Mouse (Mus musculus) liver, adult 2 months (tissue): ENCODE results near the gene Rtn4ip1. TPM values are rescaled to one million over a fixed set of nuclear protein-coding genes. Genes with fewer than 3 reads are reported as not detected.

Source experiments
- DNase-seq: peaks from one replicate; pipeline ENCODE4 v3.0.0-alpha.2; 2011; ENCODE audit warnings: low read depth, low spot score; ENCODE audit errors: extremely low read depth
- H3K27ac ChIP-seq: fragments of 200-500 bp; replicated peaks from 2 replicates; pipeline ENCODE4 v1.5.1; 2012; ENCODE audit warnings: low read depth, mild to moderate bottlenecking, control low read depth, inconsistent platforms, low read length; ENCODE audit not compliant: insufficient read depth
- H3K27me3 ChIP-seq: fragments of 200-500 bp; 2 replicates; pipeline ENCODE4 v1.6.1; 2012; ENCODE audit warnings: mild to moderate bottlenecking, moderate library complexity, low read length, inconsistent platforms; ENCODE audit not compliant: control insufficient read depth, insufficient read depth
- H3K36me3 ChIP-seq: fragments of 200-500 bp; 2 replicates; pipeline ENCODE4 v1.6.1; 2012; ENCODE audit warnings: low read length, inconsistent platforms; ENCODE audit not compliant: control insufficient read depth, insufficient read depth
- H3K4me1 ChIP-seq: fragments of 200-500 bp; 2 replicates; pipeline ENCODE4 v1.6.1; 2011; ENCODE audit warnings: low read length; ENCODE audit not compliant: control insufficient read depth, insufficient read depth
- H3K4me3 ChIP-seq: fragments of 200-500 bp; 2 replicates; pipeline ENCODE4 v1.5.1; 2011; ENCODE audit warnings: low read depth, mild to moderate bottlenecking, control low read depth, low read length, moderate library complexity; ENCODE audit not compliant: insufficient read depth
- H3K79me2 ChIP-seq: fragments of 200-500 bp; 2 replicates; pipeline ENCODE4 v1.6.1; 2012; ENCODE audit warnings: inconsistent platforms, mild to moderate bottlenecking, low read length, moderate library complexity; ENCODE audit not compliant: control insufficient read depth, insufficient read depth
- H3K9ac ChIP-seq: fragments of 200-500 bp; 2 replicates; pipeline ENCODE4 v1.6.1; 2012; ENCODE audit warnings: low read depth, mild to moderate bottlenecking, control low read depth, inconsistent platforms, low read length
- CTCF ChIP-seq: fragments of 200-500 bp; IDR thresholded peaks from 2 replicates; pipeline ENCODE4 v1.5.1; 2011; ENCODE audit warnings: low read depth, low read length, control low read depth
- POLR2A ChIP-seq: fragments of 200-500 bp; IDR thresholded peaks from 2 replicates; pipeline ENCODE4 v1.6.1; 2011; ENCODE audit warnings: low read length, control low read depth; ENCODE audit not compliant: insufficient read depth; ENCODE audit errors: extremely low read depth
- WGBS: fragments of 180-500 bp; shearing (Covaris S2); methylation state at CpG from one replicate; pipeline ENCODE4 v1.1.7; 2018; 5-methylcytosine and 5-hydroxymethylcytosine counted together
- polyA plus RNA-seq: library from polyadenylated mRNA; depleted of rRNA; stranded (reverse); fragments of >200 nt; gene quantifications from 2 replicates; pipeline ENCODE4 v1.2.3, GENCODE M21; 2012
- total RNA-seq: library from RNA; depleted of rRNA; stranded (reverse); fragments of >200 nt; gene quantifications from 2 replicates; pipeline ENCODE4 v1.2.3, GENCODE M21; 2014

The Rtn4ip1 gene
- total and polyA plus RNA-seq, 2 experiments = 12.8 to 13.8 TPM

DNA sequence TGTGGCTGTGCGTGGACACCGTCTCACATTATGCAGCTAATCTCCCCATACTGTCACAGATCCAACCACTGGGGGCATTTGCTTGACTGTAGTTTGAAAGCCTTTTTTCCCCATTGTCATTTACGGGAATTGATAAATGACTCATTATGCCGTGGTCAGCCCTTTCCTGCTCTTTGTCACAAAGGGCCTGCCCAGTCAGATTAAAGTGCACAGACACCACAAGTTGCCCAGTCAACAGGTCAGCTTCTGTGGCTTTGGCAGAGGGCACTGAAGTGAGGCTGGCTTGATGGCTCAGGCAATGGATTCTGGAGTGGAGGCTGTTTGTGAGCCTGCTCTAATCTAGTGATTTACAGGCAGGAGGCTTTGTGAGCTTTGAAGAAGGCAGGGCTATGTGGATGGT lies 42.1 kb downstream of the Rtn4ip1 start:
- no peak for TF ChIP-seq POLR2A
- TF ChIP-seq CTCF = no peak
- peaks cover 7% of the 10 kb centered on the region for H3K36me3 ChIP-seq
- H3K27me3 ChIP-seq = no peaks in the 10 kb centered on the region
- WGBS = 77% methylated on average over 4 of the region's 4 CpGs
- no peak overlapping the region for H3K27ac ChIP-seq
- no peaks in the 10 kb centered on the region for H3K79me2 ChIP-seq
- H3K4me1 ChIP-seq = no peaks in the 10 kb centered on the region
- no peak overlapping the region for H3K4me3 ChIP-seq
- H3K9ac ChIP-seq = no peak overlapping the region
- DNase-seq = peak; percentile 16

- Histone ChIP-seq H3K79me2 (no peaks in the 10 kb centered on the region), H3K27me3 (no peaks in the 10 kb centered on the region), H3K27ac (no peak overlapping the region), H3K4me3 (no peak overlapping the region), H3K9ac (no peak overlapping the region), H3K4me1 (no peaks in the 10 kb centered on the region), H3K36me3 (peaks cover 10% of the 10 kb centered on the region)
- no peak for DNase-seq
- no peak for TF ChIP-seq POLR2A
- no peak for TF ChIP-seq CTCF
- 98% methylated on average over 4 of the region's 4 CpGs for WGBS
These were observed 43.8 kb downstream of the Rtn4ip1 start for GRCm38 (mm10) chr10:43945435-43945834.

- H3K27ac ChIP-seq = no peak overlapping the region
- peaks cover 40% of the 10 kb centered on the region for H3K36me3 ChIP-seq
- TF ChIP-seq POLR2A (no peak), CTCF (peak; percentile 87)
- no peaks in the 10 kb centered on the region for H3K4me1 ChIP-seq
- peak; percentile 23 for DNase-seq
- H3K4me3 ChIP-seq = no peak overlapping the region
- no peak overlapping the region for H3K9ac ChIP-seq
- no peaks in the 10 kb centered on the region for H3K27me3 ChIP-seq
- H3K79me2 ChIP-seq = no peaks in the 10 kb centered on the region
These were observed 52.3 kb downstream of the Rtn4ip1 start for GRCm38 (mm10) chr10:43953942-43954341.

DNA sequence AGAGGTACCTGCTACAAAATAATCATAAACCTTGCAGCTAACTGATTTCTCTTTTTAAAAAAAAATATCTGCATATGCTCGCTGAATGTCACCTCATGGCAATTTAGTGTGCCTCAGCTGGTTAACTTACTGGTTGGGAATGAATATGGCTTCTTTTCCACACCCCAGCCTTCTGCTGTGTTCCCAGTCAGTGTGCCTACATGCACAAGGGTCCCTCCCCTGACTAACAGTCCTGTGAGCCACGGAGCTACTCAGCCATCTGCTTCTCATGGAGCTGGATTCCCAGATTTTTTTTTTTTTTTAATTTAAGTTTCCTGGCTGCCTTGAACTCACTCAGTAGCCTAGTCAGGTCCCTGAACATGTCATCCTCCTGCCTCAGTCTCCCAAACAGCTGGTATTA lies 63.3 kb downstream of the Rtn4ip1 start:
- TF ChIP-seq CTCF (no peak), POLR2A (no peak)
- WGBS = 81% methylated on average over 2 of the region's 2 CpGs
- no peak for DNase-seq
- no peak overlapping the region for H3K27ac ChIP-seq
- no peak overlapping the region for H3K4me3 ChIP-seq
- no peaks in the 10 kb centered on the region for H3K27me3 ChIP-seq
- H3K79me2 ChIP-seq = no peaks in the 10 kb centered on the region
- H3K4me1 ChIP-seq = no peaks in the 10 kb centered on the region
- no peak overlapping the region for H3K9ac ChIP-seq
- peaks cover 24% of the 10 kb centered on the region for H3K36me3 ChIP-seq

DNA sequence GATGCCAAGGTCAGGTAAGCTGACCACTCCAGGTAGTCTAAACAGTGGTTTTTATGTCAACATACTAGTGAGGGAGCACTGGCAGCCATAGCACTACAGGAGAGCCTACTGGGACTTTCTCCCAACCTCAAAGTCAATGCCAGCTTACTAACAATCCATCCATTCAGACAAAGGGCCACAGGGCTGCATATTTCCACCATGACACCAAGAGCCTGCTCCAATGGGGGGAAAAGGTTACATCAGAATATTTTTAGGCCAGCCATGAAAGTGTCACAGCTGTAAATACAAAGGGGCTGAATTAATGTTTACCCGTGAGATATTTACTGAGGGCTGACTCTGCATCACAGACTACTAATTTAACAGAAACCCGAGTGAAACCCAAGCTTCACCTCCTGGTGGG lies 71.6 kb downstream of the Rtn4ip1 start:
- TF ChIP-seq CTCF (no peak), POLR2A (no peak)
- Histone ChIP-seq H3K9ac (no peak overlapping the region), H3K79me2 (no peaks in the 10 kb centered on the region), H3K36me3 (peaks cover 8% of the 10 kb centered on the region; the same call in 1 of the 2 replicates), H3K4me3 (no peak overlapping the region), H3K27ac (no peak overlapping the region), H3K4me1 (no peaks in the 10 kb centered on the region), H3K27me3 (no peaks in the 10 kb centered on the region)
- WGBS = 69% methylated on average over 2 of the region's 2 CpGs
- DNase-seq = no peak

- Histone ChIP-seq H3K27ac (no peak overlapping the region), H3K27me3 (no peaks in the 10 kb centered on the region), H3K4me3 (no peak overlapping the region), H3K4me1 (no peaks in the 10 kb centered on the region), H3K9ac (no peak overlapping the region), H3K36me3 (peaks cover 8% of the 10 kb centered on the region; the same call in 1 of the 2 replicates), H3K79me2 (no peaks in the 10 kb centered on the region)
- TF ChIP-seq POLR2A (no peak), CTCF (no peak)
- WGBS = 76% methylated on average over 3 of the region's 3 CpGs
- DNase-seq = no peak
These were observed 75.7 kb downstream of the Rtn4ip1 start for GRCm38 (mm10) chr10:43977353-43977752.
